Mouse (Mus musculus) spleen, adult 2 months (tissue): Measurements from ENCODE around the gene Gdf1. TPM values are rescaled to one million over a fixed set of nuclear protein-coding genes. Genes with fewer than 3 reads are reported as not detected.

Source experiments
- DNase-seq, 2 experiments: peaks; one replicate each; pipeline versions ENCODE4 v3.0.0 to v3.0.0-alpha.2; 2012 to 2021; ENCODE audit warnings: low spot score in 2 of 2, low read depth in 1 of 2
- H3K27ac ChIP-seq: fragments of 200-500 bp; 2 replicates; pipeline ENCODE4 v1.5.1; 2012; ENCODE audit warnings: low read length, inconsistent platforms; ENCODE audit not compliant: insufficient read depth
- H3K27me3 ChIP-seq: fragments of 200-500 bp; 2 replicates; pipeline ENCODE4 v1.6.1; 2012; ENCODE audit warnings: mild to moderate bottlenecking, moderate library complexity, low read length, inconsistent platforms; ENCODE audit not compliant: control insufficient read depth, insufficient read depth
- H3K36me3 ChIP-seq: fragments of 200-500 bp; 2 replicates; pipeline ENCODE4 v1.6.1; 2012; ENCODE audit warnings: mild to moderate bottlenecking, low read length, inconsistent platforms; ENCODE audit not compliant: control insufficient read depth, insufficient read depth
- H3K4me1 ChIP-seq: fragments of 200-500 bp; 2 replicates; pipeline ENCODE4 v1.6.1; 2011; ENCODE audit warnings: inconsistent platforms; ENCODE audit not compliant: control insufficient read depth, insufficient read depth, insufficient read length
- H3K4me3 ChIP-seq: fragments of 200-500 bp; 2 replicates; pipeline ENCODE4 v1.5.1; 2011; ENCODE audit warnings: mild to moderate bottlenecking, inconsistent platforms; ENCODE audit not compliant: insufficient read depth, insufficient read length; ENCODE audit errors: extremely low read depth
- CTCF ChIP-seq: fragments of 200-500 bp; IDR thresholded peaks from 2 replicates; pipeline ENCODE4 v1.5.1; 2011; ENCODE audit warnings: mild to moderate bottlenecking, inconsistent platforms; ENCODE audit not compliant: insufficient read depth, insufficient read length, insufficient replicate concordance; ENCODE audit errors: extremely low read depth
- POLR2A ChIP-seq: fragments of 200-500 bp; IDR thresholded peaks from 2 replicates; pipeline ENCODE4 v1.6.1; 2011; ENCODE audit warnings: low read depth, low read length, inconsistent platforms
- WGBS: fragments of 180-500 bp; shearing (Covaris S2); methylation state at CpG from one replicate; pipeline ENCODE4 v1.1.7; 2018; 5-methylcytosine and 5-hydroxymethylcytosine counted together
- polyA plus RNA-seq: library from polyadenylated mRNA; depleted of rRNA; stranded (reverse); fragments of >200 nt; gene quantifications from 2 replicates; pipeline ENCODE4 v1.2.3, GENCODE M21; 2012

Gdf1 gene
- polyA plus RNA-seq, 1 experiment, result 0.40 TPM

DNA sequence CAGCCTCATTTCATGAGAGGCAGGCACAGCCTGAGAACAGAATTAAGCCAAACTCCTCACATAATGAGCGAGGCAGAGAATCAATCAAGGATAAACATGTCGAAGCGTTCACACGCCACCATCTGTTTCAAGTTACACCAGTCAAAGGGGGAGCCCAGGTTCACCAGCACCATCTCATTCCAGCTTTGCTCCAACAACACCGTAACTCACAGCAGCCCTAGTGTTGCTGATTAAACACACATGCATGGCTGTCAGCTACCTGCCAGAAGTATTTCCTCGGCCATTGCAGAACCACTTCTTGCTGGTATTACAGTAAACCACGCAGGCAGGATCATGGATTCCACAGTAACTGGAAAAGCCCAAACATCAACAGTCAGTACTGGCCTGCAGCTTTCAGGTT lies 13.5 kb downstream of the Gdf1 start:
- WGBS, result 95% methylated on average over 7 of the region's 7 CpGs
- TF ChIP-seq CTCF (no peak), POLR2A (no peak)
- no peak for DNase-seq
- H3K27ac ChIP-seq, result no peak overlapping the region
- peaks cover 36% of the 10 kb centered on the region for H3K36me3 ChIP-seq
- H3K4me1 ChIP-seq, result no peaks in the 10 kb centered on the region; the same call in 1 of the 2 replicates
- no peak overlapping the region for H3K4me3 ChIP-seq
- H3K27me3 ChIP-seq, result no peaks in the 10 kb centered on the region

DNA sequence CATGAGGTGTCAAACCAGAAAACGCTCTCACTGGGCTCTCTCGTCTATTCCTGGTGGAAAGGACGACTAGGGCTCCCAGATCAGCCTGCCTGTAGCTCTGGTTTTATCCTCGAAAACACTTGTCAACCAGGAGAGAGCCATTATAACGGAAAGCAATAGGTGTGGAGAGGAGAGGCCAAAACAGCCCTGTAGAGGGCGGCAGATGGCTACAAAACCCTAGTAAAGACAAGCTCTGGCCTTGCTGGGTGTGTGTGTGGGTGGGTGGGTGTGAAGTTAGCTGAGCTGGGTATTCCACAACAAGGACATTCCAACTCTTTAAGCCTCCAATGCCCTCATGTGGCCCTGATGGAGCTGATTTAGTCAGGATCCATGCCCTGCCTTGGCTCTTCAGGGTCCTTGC lies 14.1 kb downstream of the Gdf1 start:
- peaks cover 30% of the 10 kb centered on the region for H3K36me3 ChIP-seq
- no peaks in the 10 kb centered on the region for H3K27me3 ChIP-seq
- H3K4me1 ChIP-seq, result peaks cover 1% of the 10 kb centered on the region; the same call in 1 of the 2 replicates
- no peak overlapping the region for H3K4me3 ChIP-seq
- no peak for DNase-seq
- H3K27ac ChIP-seq, result no peak overlapping the region
- WGBS, result 86% methylated on average over 6 of the region's 6 CpGs
- no peak for TF ChIP-seq POLR2A
- TF ChIP-seq CTCF, result peak; percentile 21; the same call in 1 of the 2 replicates

DNA sequence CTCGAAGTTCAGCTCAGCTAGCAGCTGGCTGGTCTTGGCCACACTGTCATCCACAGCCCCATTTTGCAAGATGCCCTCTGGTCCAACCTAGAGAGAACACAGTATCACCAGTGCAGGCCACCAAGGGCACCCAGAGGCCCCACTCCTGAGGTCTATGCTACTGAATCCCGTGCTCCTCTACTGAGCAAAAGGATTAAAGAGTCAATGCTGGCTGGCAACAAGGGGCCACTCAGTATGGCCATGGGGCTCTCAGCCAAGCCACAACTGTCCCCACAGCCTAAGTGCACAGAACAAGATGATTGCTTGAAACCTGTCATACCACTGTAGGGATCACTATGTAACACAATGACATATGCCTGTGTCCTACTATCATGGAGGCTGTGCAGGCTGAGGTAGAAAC lies 14.7 kb downstream of the Gdf1 start:
- H3K4me3 ChIP-seq, result no peak overlapping the region
- H3K36me3 ChIP-seq, result peaks cover 24% of the 10 kb centered on the region
- TF ChIP-seq CTCF (no peak), POLR2A (no peak)
- no peaks in the 10 kb centered on the region for H3K27me3 ChIP-seq
- H3K4me1 ChIP-seq, result peaks cover 7% of the 10 kb centered on the region; the same call in 1 of the 2 replicates
- DNase-seq, result no peak
- H3K27ac ChIP-seq, result no peak overlapping the region
- WGBS, result 79% methylated on average over 2 of the region's 2 CpGs

DNA sequence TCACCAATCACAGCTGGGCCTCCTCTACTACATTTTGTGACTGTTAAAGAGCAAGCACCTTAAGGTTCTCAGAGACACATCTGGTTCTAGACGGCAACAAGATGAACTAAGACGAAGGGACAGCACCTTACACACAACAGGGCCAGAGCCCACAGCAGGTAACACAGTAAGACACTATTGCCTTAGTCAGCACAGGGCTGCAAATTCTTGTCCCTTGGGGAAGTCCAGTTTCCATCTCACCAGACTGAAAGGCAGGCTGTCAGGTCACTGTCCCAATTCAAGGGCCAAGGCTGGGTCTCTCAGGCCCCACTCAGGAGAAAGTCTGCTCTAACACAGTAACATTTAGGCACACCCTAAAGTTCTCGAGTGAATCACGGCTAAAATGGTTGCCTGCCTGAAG lies 17.8 kb downstream of the Gdf1 start:
- WGBS, result 79% methylated on average over 4 of the region's 4 CpGs
- no peak for TF ChIP-seq CTCF
- no peak for TF ChIP-seq POLR2A
- H3K27ac ChIP-seq, result no peak overlapping the region
- H3K36me3 ChIP-seq, result peaks cover 2% of the 10 kb centered on the region
- DNase-seq, result no peak
- H3K4me3 ChIP-seq, result no peak overlapping the region
- H3K27me3 ChIP-seq, result no peaks in the 10 kb centered on the region
- peaks cover 22% of the 10 kb centered on the region; the same call in 1 of the 2 replicates for H3K4me1 ChIP-seq

DNA sequence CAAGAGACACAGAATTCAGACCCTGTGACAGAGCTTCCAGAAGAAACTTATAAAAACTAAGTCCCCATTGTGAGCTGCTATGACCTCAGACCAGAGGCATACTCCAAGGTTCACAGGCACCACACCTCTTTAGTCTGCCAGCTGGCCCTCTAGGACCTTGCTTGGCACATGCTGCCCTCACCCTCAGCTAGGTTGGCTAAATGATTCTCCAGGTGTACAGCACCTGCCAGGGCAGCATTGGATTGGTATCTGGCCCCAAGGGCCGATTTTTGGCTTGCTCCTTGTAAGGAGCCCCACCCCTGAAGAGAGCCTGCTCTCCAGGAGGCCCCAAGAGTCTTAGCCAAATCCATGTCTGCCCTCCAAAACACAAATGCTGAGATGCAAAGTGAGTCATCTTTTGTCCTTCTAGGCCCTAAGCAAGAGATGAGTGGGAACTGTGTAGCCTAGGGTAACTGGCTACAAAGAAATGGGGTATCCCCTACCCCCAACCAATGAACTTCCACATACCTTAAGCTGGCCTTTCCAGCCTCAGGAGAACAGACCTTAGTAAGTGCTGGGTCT lies 18.3 kb downstream of the Gdf1 start:
- Histone ChIP-seq H3K4me3 (no peak overlapping the region), H3K36me3 (peaks cover 2% of the 10 kb centered on the region), H3K27me3 (no peaks in the 10 kb centered on the region), H3K27ac (no peak overlapping the region), H3K4me1 (peaks cover 22% of the 10 kb centered on the region; the same call in 1 of the 2 replicates)
- TF ChIP-seq CTCF, result no peak
- TF ChIP-seq POLR2A, result no peak
- WGBS, result 71% methylated on average over 1 of the region's 1 CpGs
- no peak for DNase-seq

DNA sequence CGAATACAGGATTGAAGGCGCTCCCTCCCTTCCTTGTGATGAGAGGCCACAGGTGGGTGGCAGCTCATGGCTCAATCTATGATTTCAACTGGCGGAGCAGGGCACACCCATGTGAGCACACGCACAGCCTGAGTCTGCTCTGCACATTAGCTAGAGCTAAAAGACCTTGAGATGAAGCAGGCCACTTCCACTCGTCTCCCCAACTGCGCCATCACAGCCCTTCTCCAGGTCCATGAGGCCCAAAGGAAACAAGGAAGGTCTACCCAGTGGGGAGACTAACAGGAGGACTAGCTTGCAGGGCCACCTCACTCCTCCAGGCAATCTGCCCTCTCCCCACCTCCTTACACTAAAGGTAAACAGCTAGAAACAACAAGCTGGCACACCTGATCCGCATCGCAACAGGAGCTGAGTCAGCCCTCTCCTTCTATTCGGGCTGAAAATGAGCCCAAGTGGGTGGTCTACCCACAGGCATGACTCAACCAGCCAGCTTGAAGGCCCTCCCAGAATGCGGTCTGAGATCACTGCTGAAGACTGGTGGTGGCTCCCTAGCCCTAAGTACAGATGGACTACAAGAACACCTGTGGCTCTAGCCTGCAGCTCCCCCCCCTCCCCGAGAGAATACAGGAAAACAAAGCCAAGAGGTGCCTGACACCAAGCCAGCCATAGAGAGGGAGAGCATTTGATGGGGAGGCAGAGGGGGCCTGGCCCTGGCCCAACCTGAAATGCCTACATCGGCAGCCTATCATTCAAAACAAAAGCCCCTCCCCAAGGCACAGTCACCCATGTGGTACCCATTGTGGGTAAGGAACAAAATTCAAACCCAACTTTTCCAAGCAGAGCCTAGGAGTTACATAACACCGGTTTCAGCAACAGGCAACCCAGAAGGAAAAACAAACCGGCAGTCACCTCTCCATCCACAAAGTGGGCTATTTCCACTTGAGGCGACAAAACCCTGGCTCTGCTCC lies 21.7 kb downstream of the Gdf1 start:
- no peaks in the 10 kb centered on the region for H3K27me3 ChIP-seq
- peak overlapping the region; percentile 90 for H3K4me3 ChIP-seq
- H3K36me3 ChIP-seq, result no peaks in the 10 kb centered on the region; the same call in 1 of the 2 replicates
- H3K4me1 ChIP-seq, result peaks cover 30% of the 10 kb centered on the region; the same call in 1 of the 2 replicates
- DNase-seq, result no peak
- H3K27ac ChIP-seq, result no peak overlapping the region
- TF ChIP-seq CTCF, result no peak
- TF ChIP-seq POLR2A, result no peak
- 42% methylated on average over 15 of the region's 15 CpGs for WGBS
